Mouse (Mus musculus): ENCODE measurements around the gene Havcr1. TPM values are rescaled to one million over a fixed set of nuclear protein-coding genes. Genes with fewer than 3 reads are reported as not detected.

Gene Havcr1
- polyA plus RNA-seq, 1 experiment = not detected

- TF ChIP-seq GATA1 (IDR thresholded peaks at IDR 0.05; ENCODE audit: low read length) = no peak
These were observed 44.9 kb downstream of the Havcr1 start for GRCm38 (mm10) chr11:46779811-46780210.

- TF ChIP-seq GATA1 (IDR thresholded peaks at IDR 0.05; ENCODE audit: low read length) = no peak
These were observed 69.6 kb downstream of the Havcr1 start for GRCm38 (mm10) chr11:46804440-46804839.

- TF ChIP-seq GATA1 (IDR thresholded peaks at IDR 0.05; ENCODE audit: low read length) = no peak
These were observed 75.6 kb downstream of the Havcr1 start, which contains the start of gene Timd4 for GRCm38 (mm10) chr11:46810511-46810910. Gene Timd4 (plus strand): TSS chr11:46810800.

- no peak for TF ChIP-seq GATA1 (IDR thresholded peaks at IDR 0.05; ENCODE audit: low read length)
These were observed 82.8 kb downstream of the Havcr1 start for GRCm38 (mm10) chr11:46817692-46818091.

- no peak for TF ChIP-seq GATA1 (IDR thresholded peaks at IDR 0.05; ENCODE audit: low read length)
These were observed 85.0 kb downstream of the Havcr1 start for GRCm38 (mm10) chr11:46819930-46820329.

Other genes starting within 250 kb of the Havcr1 start
- not detected in 2 replicates for gene Gm12169, start 210.9 kb upstream of the Havcr1 start, polyA plus RNA-seq (2012)
- gene BC053393, start 163.5 kb upstream of the Havcr1 start, polyA plus RNA-seq (2012) = not detected in 2 replicates
- not detected in 2 replicates for gene Dppa1, start 105.8 kb upstream of the Havcr1 start, polyA plus RNA-seq (2012)
- gene Timd2, start 28.0 kb upstream of the Havcr1 start, polyA plus RNA-seq (2012) = not detected in 2 replicates
- gene Timd4, start 75.7 kb downstream of the Havcr1 start, polyA plus RNA-seq (2012) = not detected in 2 replicates